Mouse (Mus musculus): ENCODE results near the gene 1600014C23Rik. TPM values are rescaled to one million over a fixed set of nuclear protein-coding genes. Genes with fewer than 3 reads are reported as not detected.

1600014C23Rik gene
- polyA plus RNA-seq, 1 experiment from 2014 or later, result not detected

DNA sequence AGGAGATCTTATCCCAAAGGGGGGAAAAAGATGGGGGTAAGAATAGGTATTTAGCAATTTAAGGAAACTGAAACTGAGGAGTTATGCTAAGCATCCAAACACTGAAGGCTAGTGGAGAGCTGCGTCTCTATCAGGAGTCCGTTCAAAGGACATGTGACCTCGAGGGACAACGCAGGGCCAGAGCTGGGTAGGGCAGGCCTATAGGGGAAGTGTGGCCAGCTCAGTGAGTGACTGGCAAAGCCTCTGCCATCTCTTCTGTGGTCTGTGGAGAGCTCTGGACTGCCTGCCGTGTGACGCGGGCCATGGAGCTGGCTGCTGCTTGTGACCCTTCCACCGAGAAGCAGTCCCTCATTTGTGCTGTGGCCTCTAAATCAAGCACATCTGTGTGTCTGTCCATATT lies 23.2 kb downstream of the 1600014C23Rik start:
- no peaks in the 10 kb centered on the region for H3K9me3 ChIP-seq (ENCODE audit: low read length)
- H3K27ac ChIP-seq (ENCODE audit: low read length), result no peak overlapping the region
- no peak for ATAC-seq (ENCODE audit: low FRiP score, low TSS enrichment)
- H3K9ac ChIP-seq (replicated peaks; ENCODE audit: low read length), result no peak overlapping the region
- no peak overlapping the region for H3K4me3 ChIP-seq (ENCODE audit: low read length)
- no peak overlapping the region for H3K4me2 ChIP-seq (replicated peaks; ENCODE audit: low read depth, low read length)
- H3K36me3 ChIP-seq (ENCODE audit: insufficient read depth, low read length), result no peaks in the 10 kb centered on the region
- H3K4me1 ChIP-seq (ENCODE audit: insufficient read depth, low read length), result no peaks in the 10 kb centered on the region
- WGBS, result 75% methylated on average over 8 of the region's 8 CpGs
- H3K27me3 ChIP-seq (ENCODE audit: insufficient read depth, low read length), result no peaks in the 10 kb centered on the region

GRCm38 (mm10) chr17:45709829-45710228 lies 23.8 kb downstream of the 1600014C23Rik start:
- no peak overlapping the region for H3K4me2 ChIP-seq (replicated peaks; ENCODE audit: low read depth, low read length)
- 37% methylated on average over 3 of the region's 3 CpGs for whole genome bisulfite sequencing
- no peak overlapping the region for H3K9ac ChIP-seq (replicated peaks; ENCODE audit: low read length)
- no peak overlapping the region for H3K4me3 ChIP-seq (ENCODE audit: low read length)
- no peaks in the 10 kb centered on the region for H3K4me1 ChIP-seq (ENCODE audit: insufficient read depth, low read length)
- no peaks in the 10 kb centered on the region for H3K27me3 ChIP-seq (ENCODE audit: insufficient read depth, low read length)
- no peaks in the 10 kb centered on the region for H3K9me3 ChIP-seq (ENCODE audit: low read length)
- no peak for ATAC-seq (ENCODE audit: low FRiP score, low TSS enrichment)
- H3K36me3 ChIP-seq (ENCODE audit: insufficient read depth, low read length), result no peaks in the 10 kb centered on the region
- no peak overlapping the region for H3K27ac ChIP-seq (ENCODE audit: low read length)

DNA sequence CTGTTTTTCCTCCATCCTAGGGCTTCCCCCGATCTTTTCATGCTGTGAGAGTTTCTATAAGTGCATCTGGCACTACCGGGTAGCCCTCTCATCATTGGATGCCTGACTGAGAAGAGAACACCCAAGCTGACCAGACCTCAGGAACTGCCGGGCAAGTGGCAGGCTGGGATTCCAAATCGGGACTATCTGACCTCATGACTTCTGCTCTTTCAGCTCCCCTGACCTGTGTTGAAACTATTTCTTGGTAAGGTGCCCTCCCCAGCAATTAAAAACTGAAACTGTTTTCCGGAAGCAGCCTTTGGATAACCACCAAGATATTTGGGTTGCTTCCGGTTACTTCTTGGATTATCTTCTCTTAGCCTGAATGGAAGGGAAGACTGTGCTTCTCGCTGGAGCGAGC lies 25.5 kb downstream of the 1600014C23Rik start:
- Histone ChIP-seq H3K27me3 (ENCODE audit: insufficient read depth, low read length) (no peaks in the 10 kb centered on the region), H3K27ac (ENCODE audit: low read length) (no peak overlapping the region), H3K9ac (replicated peaks; ENCODE audit: low read length) (no peak overlapping the region), H3K4me2 (replicated peaks; ENCODE audit: low read depth, low read length) (no peak overlapping the region), H3K4me1 (ENCODE audit: insufficient read depth, low read length) (no peaks in the 10 kb centered on the region), H3K36me3 (ENCODE audit: insufficient read depth, low read length) (no peaks in the 10 kb centered on the region), H3K4me3 (ENCODE audit: low read length) (no peak overlapping the region), H3K9me3 (ENCODE audit: low read length) (no peaks in the 10 kb centered on the region)
- ATAC-seq (ENCODE audit: low FRiP score, low TSS enrichment), result no peak
- 81% methylated on average over 8 of the region's 8 CpGs for WGBS

DNA sequence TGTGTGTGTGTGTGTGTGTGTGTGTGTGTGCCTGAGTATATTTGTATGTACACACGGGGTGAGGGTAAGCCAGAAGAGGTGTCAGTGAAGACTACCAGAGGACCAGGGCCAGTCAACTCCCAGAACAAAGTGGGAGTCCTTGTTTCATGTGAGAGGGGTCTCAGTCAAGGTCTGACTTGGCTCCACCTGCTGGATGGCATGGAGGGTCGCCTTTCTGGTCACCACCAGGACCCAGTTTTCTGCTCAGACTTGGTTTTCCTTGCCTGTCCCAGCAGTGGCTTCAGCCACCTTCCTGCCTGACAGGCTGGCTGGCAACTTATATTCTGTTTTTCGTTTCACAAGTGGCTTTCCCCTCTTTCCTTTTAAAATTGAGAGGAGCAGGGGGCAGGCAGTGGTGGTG lies 26.3 kb downstream of the 1600014C23Rik start:
- H3K4me2 ChIP-seq (replicated peaks; ENCODE audit: low read depth, low read length), result no peak overlapping the region
- no peak for ATAC-seq (ENCODE audit: low FRiP score, low TSS enrichment)
- no peaks in the 10 kb centered on the region for H3K9me3 ChIP-seq (ENCODE audit: low read length)
- no peak overlapping the region for H3K4me3 ChIP-seq (ENCODE audit: low read length)
- WGBS, result 43% methylated on average over 3 of the region's 3 CpGs
- H3K36me3 ChIP-seq (ENCODE audit: insufficient read depth, low read length), result no peaks in the 10 kb centered on the region
- no peak overlapping the region for H3K27ac ChIP-seq (ENCODE audit: low read length)
- no peaks in the 10 kb centered on the region for H3K4me1 ChIP-seq (ENCODE audit: insufficient read depth, low read length)
- no peaks in the 10 kb centered on the region for H3K27me3 ChIP-seq (ENCODE audit: insufficient read depth, low read length)
- H3K9ac ChIP-seq (replicated peaks; ENCODE audit: low read length), result no peak overlapping the region

DNA sequence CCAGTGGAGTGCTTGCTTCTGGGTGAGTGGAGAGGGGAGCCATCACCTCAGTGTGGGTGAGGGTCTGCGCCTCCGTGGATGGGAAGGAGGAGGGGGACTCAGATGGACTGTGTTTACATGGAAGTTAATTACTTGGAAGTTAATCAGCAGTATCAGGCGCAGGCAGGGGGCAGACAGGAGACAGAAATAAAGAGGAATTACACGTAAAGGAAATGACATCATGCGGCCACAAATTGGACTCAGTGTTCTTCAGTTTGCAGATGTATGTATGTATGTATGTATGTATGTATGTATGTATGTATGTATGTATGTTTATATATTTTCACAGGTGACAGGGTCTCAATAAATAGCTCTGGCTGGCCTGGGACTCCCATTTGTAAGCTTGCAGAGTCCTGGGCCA lies 26.8 kb downstream of the 1600014C23Rik start:
- Histone ChIP-seq H3K4me3 (ENCODE audit: low read length) (no peak overlapping the region), H3K4me2 (replicated peaks; ENCODE audit: low read depth, low read length) (no peak overlapping the region), H3K27me3 (ENCODE audit: insufficient read depth, low read length) (no peaks in the 10 kb centered on the region), H3K9me3 (ENCODE audit: low read length) (no peaks in the 10 kb centered on the region), H3K4me1 (ENCODE audit: insufficient read depth, low read length) (no peaks in the 10 kb centered on the region), H3K9ac (replicated peaks; ENCODE audit: low read length) (no peak overlapping the region), H3K27ac (ENCODE audit: low read length) (no peak overlapping the region), H3K36me3 (ENCODE audit: insufficient read depth, low read length) (no peaks in the 10 kb centered on the region)
- ATAC-seq (ENCODE audit: low FRiP score, low TSS enrichment), result no peak
- WGBS, result 62% methylated on average over 5 of the region's 5 CpGs

- H3K36me3 ChIP-seq (ENCODE audit: insufficient read depth, low read length), result peaks cover 5% of the 10 kb centered on the region
- H3K27me3 ChIP-seq (ENCODE audit: insufficient read depth, low read length), result no peaks in the 10 kb centered on the region
- H3K4me3 ChIP-seq (ENCODE audit: low read length), result no peak overlapping the region
- H3K9ac ChIP-seq (replicated peaks; ENCODE audit: low read length), result no peak overlapping the region
- H3K9me3 ChIP-seq (ENCODE audit: low read length), result no peaks in the 10 kb centered on the region
- peaks cover 4% of the 10 kb centered on the region for H3K4me1 ChIP-seq (ENCODE audit: insufficient read depth, low read length)
- no peak overlapping the region for H3K4me2 ChIP-seq (replicated peaks; ENCODE audit: low read depth, low read length)
- no peak overlapping the region for H3K27ac ChIP-seq (ENCODE audit: low read length)
- 53% methylated on average over 7 of the region's 7 CpGs for WGBS
- no peak for ATAC-seq (ENCODE audit: low FRiP score, low TSS enrichment)
These were observed 30.5 kb downstream of the 1600014C23Rik start for GRCm38 (mm10) chr17:45703187-45703586.

DNA sequence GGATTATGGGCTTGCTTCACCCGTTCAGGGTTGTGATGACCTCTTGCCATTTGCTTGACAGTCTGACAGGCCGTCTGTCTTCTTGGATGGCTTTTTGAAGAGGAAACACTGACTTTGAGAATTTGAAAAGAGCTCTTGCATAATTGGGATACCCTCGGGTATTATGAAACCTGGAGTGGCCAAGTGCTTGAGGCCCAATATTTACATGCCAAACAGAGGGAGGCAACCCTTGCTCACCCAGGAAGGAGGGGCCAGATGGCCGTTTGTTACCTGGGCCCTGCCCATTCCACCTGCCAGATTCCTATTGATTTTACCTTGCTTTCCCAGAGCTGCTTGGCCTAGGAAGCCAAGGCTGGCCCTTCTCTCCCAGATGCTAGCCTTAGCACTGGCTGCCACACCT lies 31.4 kb downstream of the 1600014C23Rik start:
- 47% methylated on average over 4 of the region's 4 CpGs for WGBS
- no peak overlapping the region for H3K27ac ChIP-seq (ENCODE audit: low read length)

DNA sequence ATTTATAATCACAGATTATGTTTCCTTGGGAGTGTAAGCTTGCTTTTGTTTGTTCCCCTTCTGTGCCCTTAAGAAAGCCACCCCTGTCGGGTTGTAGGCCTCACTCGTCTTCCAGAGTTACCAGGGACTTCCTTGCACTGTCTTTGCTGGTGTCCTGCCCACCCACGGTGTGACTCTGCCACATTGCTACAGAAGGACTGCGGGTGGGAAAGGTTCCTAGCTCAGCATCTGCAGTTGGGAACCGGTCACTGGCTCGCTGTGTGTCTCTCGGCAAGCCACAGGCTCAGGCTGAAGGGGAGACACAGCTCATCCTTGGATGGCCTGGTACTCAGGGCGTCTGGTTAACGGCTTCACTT lies 32.4 kb downstream of the 1600014C23Rik start:
- Histone ChIP-seq H3K36me3 (ENCODE audit: insufficient read depth, low read length) (peaks cover 12% of the 10 kb centered on the region), H3K9ac (replicated peaks; ENCODE audit: low read length) (no peak overlapping the region), H3K27me3 (ENCODE audit: insufficient read depth, low read length) (no peaks in the 10 kb centered on the region), H3K4me2 (replicated peaks; ENCODE audit: low read depth, low read length) (no peak overlapping the region), H3K4me3 (ENCODE audit: low read length) (no peak overlapping the region), H3K9me3 (ENCODE audit: low read length) (no peaks in the 10 kb centered on the region), H3K27ac (ENCODE audit: low read length) (no peak overlapping the region), H3K4me1 (ENCODE audit: insufficient read depth, low read length) (peaks cover 4% of the 10 kb centered on the region)
- WGBS, result 72% methylated on average over 9 of the region's 9 CpGs
- ATAC-seq (ENCODE audit: low FRiP score, low TSS enrichment), result no peak

More for the DNA sequence above, 31.4 kb downstream of the 1600014C23Rik start:
- Histone ChIP-seq H3K9me3 (ENCODE audit: low read length) (no peaks in the 10 kb centered on the region), H3K4me1 (ENCODE audit: insufficient read depth, low read length) (peaks cover 4% of the 10 kb centered on the region), H3K4me2 (replicated peaks; ENCODE audit: low read depth, low read length) (no peak overlapping the region), H3K36me3 (ENCODE audit: insufficient read depth, low read length) (peaks cover 8% of the 10 kb centered on the region), H3K4me3 (ENCODE audit: low read length) (no peak overlapping the region), H3K9ac (replicated peaks; ENCODE audit: low read length) (no peak overlapping the region), H3K27me3 (ENCODE audit: insufficient read depth, low read length) (no peaks in the 10 kb centered on the region)
- no peak for ATAC-seq (ENCODE audit: low FRiP score, low TSS enrichment)

DNA sequence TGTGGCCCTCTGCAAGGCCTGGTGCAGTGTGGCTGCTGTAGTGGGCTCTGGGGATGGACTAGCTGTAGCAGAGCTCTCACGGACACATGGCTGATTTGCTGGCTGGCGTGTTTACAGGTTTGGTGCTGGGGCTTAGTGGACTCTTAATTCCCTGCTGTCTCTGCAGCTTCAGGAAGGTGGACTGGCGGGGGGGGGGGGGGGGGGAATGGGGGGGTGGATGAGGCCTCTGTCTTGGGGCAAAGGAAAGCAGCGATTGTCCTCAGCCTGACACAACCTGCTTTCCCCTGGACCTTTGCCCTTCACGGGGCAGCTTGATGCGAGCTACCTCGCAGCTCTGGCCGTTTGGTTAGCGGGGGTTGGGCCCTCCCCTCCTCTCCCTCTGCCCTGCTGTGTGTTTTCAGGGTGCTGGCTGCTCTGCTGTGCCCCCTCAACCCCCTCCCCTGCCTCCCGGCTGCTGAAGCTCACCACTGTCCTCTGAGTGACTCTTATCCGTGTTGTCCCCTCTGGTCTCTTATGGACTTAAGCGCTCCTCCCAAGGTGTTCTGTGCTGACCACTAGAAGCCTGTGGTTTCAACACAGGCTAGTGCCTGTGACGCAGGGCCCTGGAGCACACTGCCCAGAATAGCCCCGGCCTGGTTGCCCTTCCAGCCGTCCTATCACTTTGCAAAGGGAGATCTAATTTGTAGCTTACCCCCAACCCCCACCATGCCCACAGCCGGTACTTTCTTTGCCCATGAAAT lies 33.0 kb downstream of the 1600014C23Rik start:
- WGBS, result 41% methylated on average over 11 of the region's 16 CpGs
- H3K4me3 ChIP-seq (ENCODE audit: low read length), result no peak overlapping the region
- H3K9me3 ChIP-seq (ENCODE audit: low read length), result no peaks in the 10 kb centered on the region
- no peak overlapping the region for H3K4me2 ChIP-seq (replicated peaks; ENCODE audit: low read depth, low read length)
- H3K27me3 ChIP-seq (ENCODE audit: insufficient read depth, low read length), result no peaks in the 10 kb centered on the region
- peaks cover 5% of the 10 kb centered on the region for H3K4me1 ChIP-seq (ENCODE audit: insufficient read depth, low read length)
- H3K27ac ChIP-seq (ENCODE audit: low read length), result no peak overlapping the region
- no peak; the same call in 1 of the 2 replicates for ATAC-seq (ENCODE audit: low FRiP score, low TSS enrichment)
- peaks cover 12% of the 10 kb centered on the region for H3K36me3 ChIP-seq (ENCODE audit: insufficient read depth, low read length)
- no peak overlapping the region for H3K9ac ChIP-seq (replicated peaks; ENCODE audit: low read length)

GRCm38 (mm10) chr17:45699039-45699740 lies 34.5 kb downstream of the 1600014C23Rik start:
- no peak overlapping the region for H3K4me2 ChIP-seq (replicated peaks; ENCODE audit: low read depth, low read length)
- ATAC-seq (ENCODE audit: low FRiP score, low TSS enrichment), result no peak
- peaks cover 12% of the 10 kb centered on the region for H3K36me3 ChIP-seq (ENCODE audit: insufficient read depth, low read length)
- no peak overlapping the region for H3K27ac ChIP-seq (ENCODE audit: low read length)
- H3K9me3 ChIP-seq (ENCODE audit: low read length), result no peaks in the 10 kb centered on the region
- H3K27me3 ChIP-seq (ENCODE audit: insufficient read depth, low read length), result no peaks in the 10 kb centered on the region
- peaks cover 16% of the 10 kb centered on the region for H3K4me1 ChIP-seq (ENCODE audit: insufficient read depth, low read length)
- H3K9ac ChIP-seq (replicated peaks; ENCODE audit: low read length), result no peak overlapping the region
- 89% methylated on average over 3 of the region's 3 CpGs for WGBS
- no peak overlapping the region for H3K4me3 ChIP-seq (ENCODE audit: low read length)

Data from kidney, embryonic 16.5 days (tissue).